Mouse (Mus musculus): ENCODE results near the gene Ccr8. TPM values are rescaled to one million over a fixed set of nuclear protein-coding genes. Genes with fewer than 3 reads are reported as not detected.

Ccr8 gene
- polyA plus RNA-seq, 1 experiment from 2014 or later = 0.41 TPM

Other genes with a start within 250 kb of the Ccr8 start
- 49.0 and 51.7 TPM in 2 replicates for gene Wdr48, start 197.2 kb upstream of the Ccr8 start, polyA plus RNA-seq (2014; fragmentation: Nextera tagmentation; extraction: Ambion mirVana)
- 24.2 and 32.1 TPM in 2 replicates for gene Gorasp1, start 154.5 kb upstream of the Ccr8 start, polyA plus RNA-seq (2014; fragmentation: Nextera tagmentation; extraction: Ambion mirVana)
- 0.07 and 0.09 TPM in 2 replicates for gene Ttc21a, start 154.5 kb upstream of the Ccr8 start, polyA plus RNA-seq (2014; fragmentation: Nextera tagmentation; extraction: Ambion mirVana)
- gene Csrnp1, start 107.5 kb upstream of the Ccr8 start, polyA plus RNA-seq (2014; fragmentation: Nextera tagmentation; extraction: Ambion mirVana) = 1.4 and 1.8 TPM in 2 replicates
- 0.03 TPM in 1 of 2 replicates, not detected in the other for gene Xirp1, start 68.5 kb upstream of the Ccr8 start, polyA plus RNA-seq (2014; fragmentation: Nextera tagmentation; extraction: Ambion mirVana)
- 7.6 and 10.2 TPM in 2 replicates for gene Cx3cr1, start 22.2 kb upstream of the Ccr8 start, polyA plus RNA-seq (2014; fragmentation: Nextera tagmentation; extraction: Ambion mirVana)
- gene Slc25a38, start 18.3 kb downstream of the Ccr8 start, polyA plus RNA-seq (2014; fragmentation: Nextera tagmentation; extraction: Ambion mirVana) = 25.8 and 28.1 TPM in 2 replicates
- gene Rpsa, start 35.6 kb downstream of the Ccr8 start, polyA plus RNA-seq (2014; fragmentation: Nextera tagmentation; extraction: Ambion mirVana) = 2,190 and 2,220 TPM in 2 replicates
- not detected in 2 replicates for gene Mobp, start 57.6 kb downstream of the Ccr8 start, polyA plus RNA-seq (2014; fragmentation: Nextera tagmentation; extraction: Ambion mirVana)
- gene Myrip, start 209.4 kb downstream of the Ccr8 start, polyA plus RNA-seq (2014; fragmentation: Nextera tagmentation; extraction: Ambion mirVana) = 1.5 and 2.2 TPM in 2 replicates